Mouse (Mus musculus): ENCODE data around the gene Abr.

Abr gene

DNA sequence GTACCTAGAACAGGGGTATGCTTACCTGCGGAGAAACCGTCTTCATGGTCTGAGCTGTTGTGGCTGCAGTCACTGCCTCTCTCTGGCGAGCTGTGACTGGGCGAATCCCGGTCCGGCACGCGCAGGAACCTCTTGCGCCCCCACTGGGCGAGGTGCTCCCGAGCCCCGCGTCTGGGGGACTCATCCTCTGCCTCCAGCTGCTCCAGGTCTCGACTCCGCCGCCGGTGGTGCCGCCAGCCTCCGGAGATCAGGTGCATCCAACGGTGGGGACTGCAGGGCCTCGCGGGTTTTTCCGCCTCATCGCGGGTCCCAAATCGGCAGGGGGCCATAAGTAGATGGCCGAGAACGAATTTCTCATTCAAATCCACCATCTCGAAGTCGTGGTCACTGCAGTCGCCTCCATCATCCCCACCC is at the start of gene Abr:
Abr (minus strand) TSS at position 163 of the 414 bp plus-strand sequence.
- DNase-seq (ENCODE audit: low spot score in 2 of 2): peak in 1 of 2 experiments; percentile 5

DNA sequence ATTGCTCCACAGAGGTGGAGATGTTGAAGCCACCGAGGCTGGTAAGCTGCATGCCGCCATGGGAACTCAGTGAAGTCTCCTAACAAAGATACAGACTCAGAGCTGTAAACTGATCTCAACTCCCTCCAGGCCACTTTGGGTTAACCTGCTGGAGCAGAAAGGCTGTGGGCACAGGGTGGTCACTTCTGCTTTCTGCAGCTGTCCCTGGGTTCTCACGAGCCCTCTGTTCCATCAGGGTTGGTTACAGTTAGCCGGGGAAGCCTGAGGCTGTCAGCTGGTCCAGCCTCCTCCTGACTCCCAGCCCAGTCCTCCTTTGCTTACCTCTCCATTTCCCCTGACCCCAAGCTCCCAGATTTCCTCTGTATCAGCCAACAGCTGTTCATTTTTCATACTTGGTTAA is 45.7 kb upstream of the Abr start:
- no peak for DNase-seq (ENCODE audit: low spot score in 2 of 2)

- DNase-seq (ENCODE audit: low spot score in 2 of 2): no peak
These were observed 44.0 kb upstream of the Abr start for GRCm38 (mm10) chr11:76666002-76666649.

- no peak for DNase-seq (ENCODE audit: low spot score in 2 of 2)
These were observed 39.8 kb upstream of the Abr start for GRCm38 (mm10) chr11:76661790-76662468.

- no peak for DNase-seq (ENCODE audit: low spot score in 2 of 2)
These were observed 37.2 kb upstream of the Abr start for GRCm38 (mm10) chr11:76659138-76659930.

- DNase-seq (ENCODE audit: low spot score in 2 of 2): no peak
These were observed 35.4 kb upstream of the Abr start for GRCm38 (mm10) chr11:76657450-76657970.

GRCm38 (mm10) chr11:76655106-76655505 is 33.0 kb upstream of the Abr start:
- no peak for DNase-seq (ENCODE audit: low spot score in 2 of 2)

GRCm38 (mm10) chr11:76652838-76653334 is 30.8 kb upstream of the Abr start:
- no peak for DNase-seq (ENCODE audit: low spot score in 2 of 2)

- no peak for DNase-seq (ENCODE audit: low spot score in 2 of 2)
These were observed 28.9 kb upstream of the Abr start for GRCm38 (mm10) chr11:76650862-76651560.

DNA sequence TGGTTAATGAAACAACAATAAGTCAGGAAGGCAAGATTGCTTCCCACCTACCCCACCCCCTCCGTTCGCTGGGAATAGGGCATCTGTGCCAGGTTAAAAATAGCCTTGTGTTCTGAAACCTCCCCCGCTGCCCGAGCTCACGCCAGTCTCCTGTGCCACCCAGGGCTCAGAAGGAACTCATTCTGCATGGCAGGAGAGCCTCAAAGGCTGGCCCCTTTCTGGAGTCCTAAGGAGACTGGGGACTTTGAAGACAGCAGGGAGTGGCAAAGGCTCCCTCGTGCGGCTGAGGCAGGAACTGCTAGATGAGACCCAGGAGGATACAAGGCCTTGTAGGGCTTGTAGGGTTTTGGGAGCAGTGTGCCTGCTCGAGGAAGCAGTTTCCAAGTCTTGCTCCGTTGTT is 25.4 kb upstream of the Abr start:
- peak; percentile 30 to 44 for DNase-seq (ENCODE audit: low spot score in 2 of 2)

GRCm38 (mm10) chr11:76647062-76647461 is 24.9 kb upstream of the Abr start:
- DNase-seq (ENCODE audit: low spot score in 2 of 2): no peak

- peak; percentile 63 to 64 for DNase-seq (ENCODE audit: low spot score in 2 of 2)
These were observed 23.8 kb upstream of the Abr start for GRCm38 (mm10) chr11:76645955-76646354.

- no peak for DNase-seq (ENCODE audit: low spot score in 2 of 2)
These were observed 22.9 kb upstream of the Abr start for GRCm38 (mm10) chr11:76645036-76645435.

DNA sequence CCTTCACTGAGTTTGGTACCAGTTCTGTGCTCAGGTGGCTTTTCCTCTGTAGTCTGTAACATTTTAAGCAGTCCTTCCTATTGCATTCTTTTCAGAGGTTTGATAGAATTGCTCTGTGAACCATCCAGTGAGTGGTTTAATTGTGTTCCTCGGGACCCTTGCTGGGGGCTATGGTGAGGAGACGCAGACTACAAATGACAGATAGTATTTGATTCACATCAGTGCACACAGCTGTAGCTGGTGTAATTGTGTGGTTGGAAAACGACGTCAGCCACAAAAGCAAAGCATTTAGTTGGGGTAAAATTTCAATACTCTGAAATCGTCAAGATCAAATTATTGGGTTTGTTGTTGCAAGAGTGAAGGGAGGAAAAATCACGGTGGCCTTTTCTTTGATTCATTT is 22.1 kb upstream of the Abr start:
- DNase-seq (ENCODE audit: low spot score in 2 of 2): no peak

DNA sequence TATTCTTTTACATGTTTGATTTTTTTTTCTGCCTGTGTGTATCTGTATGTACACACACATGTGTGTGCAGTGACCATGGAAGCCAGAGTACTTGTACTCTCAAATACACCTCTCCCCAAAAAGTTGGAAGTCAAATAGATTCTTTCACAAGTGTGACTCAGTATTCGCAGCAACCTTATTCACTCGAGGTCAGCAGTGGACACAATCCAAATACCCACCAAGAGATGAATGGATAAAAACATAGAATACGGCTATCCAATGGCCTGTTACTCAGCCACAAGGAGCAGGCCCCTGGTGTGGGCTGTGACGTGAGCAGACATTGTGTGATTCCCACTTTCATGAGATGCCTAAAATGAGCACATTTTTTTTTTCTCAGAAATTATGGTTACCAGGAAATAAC is 18.1 kb upstream of the Abr start:
- DNase-seq (ENCODE audit: low spot score in 2 of 2): no peak

GRCm38 (mm10) chr11:76639269-76639985 is 17.3 kb upstream of the Abr start:
- DNase-seq (ENCODE audit: low spot score in 2 of 2): no peak

GRCm38 (mm10) chr11:76630487-76630886 is 8.4 kb upstream of the Abr start:
- DNase-seq (ENCODE audit: low spot score in 2 of 2): no peak

DNA sequence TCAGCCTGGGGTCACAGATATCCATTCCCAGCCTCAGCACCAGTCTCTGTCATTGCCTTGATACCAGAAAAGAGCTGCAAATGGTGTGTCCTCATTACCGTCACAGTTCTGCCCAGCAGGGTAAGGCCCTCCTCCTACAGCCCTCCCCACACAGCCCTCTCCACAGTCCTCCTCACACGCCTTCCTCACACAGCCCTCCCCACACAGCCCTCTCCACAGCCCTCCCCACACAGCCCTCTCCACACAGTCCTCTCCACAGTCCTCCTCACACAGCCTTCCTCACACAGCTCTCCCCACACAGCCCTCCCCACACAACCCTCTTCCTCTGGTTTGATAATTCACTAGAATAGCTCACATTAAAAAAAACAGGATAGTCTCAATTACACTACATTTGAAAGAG is 7.9 kb upstream of the Abr start:
- no peak for DNase-seq (ENCODE audit: low spot score in 2 of 2)

DNA sequence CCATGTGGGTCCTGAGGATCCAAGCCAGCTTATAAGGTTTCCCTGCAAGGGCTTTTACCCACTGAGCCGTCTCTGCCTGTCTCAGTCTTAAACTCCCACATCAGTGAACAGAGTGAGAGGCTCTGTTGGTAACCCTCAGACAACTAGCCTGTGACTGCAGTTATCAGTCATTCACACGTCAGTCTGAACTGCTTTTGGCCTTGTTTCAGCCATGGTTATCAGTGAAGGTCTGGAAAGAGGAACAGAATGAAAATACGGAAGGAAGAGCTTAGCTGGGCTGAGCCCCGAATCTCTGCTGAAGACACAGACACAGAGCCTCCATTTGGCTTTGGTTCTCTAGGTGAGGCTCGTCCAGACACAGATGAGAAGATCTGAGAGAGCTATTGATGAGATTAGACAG is 6.5 kb upstream of the Abr start:
- DNase-seq (ENCODE audit: low spot score in 2 of 2): peak; percentile 11 to 21

GRCm38 (mm10) chr11:76624881-76625280 is 2.8 kb upstream of the Abr start:
- DNase-seq (ENCODE audit: low spot score in 2 of 2): no peak

GRCm38 (mm10) chr11:76624071-76624470 is 2.0 kb upstream of the Abr start:
- DNase-seq (ENCODE audit: low spot score in 2 of 2): no peak

Data from spleen, postnatal 36 days (tissue).